Mouse (Mus musculus) midbrain, embryonic 16.5 days (tissue): Measurements from ENCODE around the gene Mapkap1. TPM values are rescaled to one million over a fixed set of nuclear protein-coding genes. Genes with fewer than 3 reads are reported as not detected.
A peak's percentile ranks its signal among the peaks of the same experiment; 100 is the strongest.

Experiments used
- ATAC-seq: fragments of 200-750 bp; cut with Nextera tagmentation; 2 replicates; pipeline ENCODE4 v1.8.0; 2017; ENCODE audit warnings: moderate TSS enrichment
- H3K27ac ChIP-seq: fragments of 300-500 bp; sonication (generic); 2 replicates; pipeline ENCODE4 v1.5.1; 2014; ENCODE audit warnings: mild to moderate bottlenecking, low read length, mixed read lengths
- H3K27me3 ChIP-seq: fragments of 300-500 bp; sonication (generic); 2 replicates; pipeline ENCODE4 v1.6.1; 2014; ENCODE audit warnings: low read depth, low read length, mixed read lengths; ENCODE audit not compliant: control insufficient read depth, insufficient read depth
- H3K36me3 ChIP-seq: fragments of 300-500 bp; sonication (generic); 2 replicates; pipeline ENCODE4 v1.6.1; 2014; ENCODE audit warnings: mild to moderate bottlenecking, low read length, moderate library complexity, mixed read lengths; ENCODE audit not compliant: control insufficient read depth, insufficient read depth
- H3K4me1 ChIP-seq: fragments of 300-500 bp; sonication (generic); 2 replicates; pipeline ENCODE4 v1.6.1; 2014; ENCODE audit warnings: mild to moderate bottlenecking, low read length, mixed read lengths; ENCODE audit not compliant: control insufficient read depth, insufficient read depth
- H3K4me2 ChIP-seq: fragments of 300-500 bp; sonication (generic); 2 replicates; pipeline ENCODE4 v1.6.1; 2014; ENCODE audit warnings: mild to moderate bottlenecking, low read length, mixed read lengths
- H3K4me3 ChIP-seq: fragments of 300-500 bp; sonication (generic); 2 replicates; pipeline ENCODE4 v1.5.1; 2014; ENCODE audit warnings: low read depth, mild to moderate bottlenecking, low read length, moderate library complexity, mixed read lengths
- H3K9ac ChIP-seq: fragments of 300-500 bp; sonication (generic); 2 replicates; pipeline ENCODE4 v1.6.1; 2014; ENCODE audit warnings: low read depth, low read length, mixed read lengths
- H3K9me3 ChIP-seq: fragments of 300-500 bp; sonication (generic); replicated peaks from 2 replicates; pipeline ENCODE4 v1.6.1; 2014; ENCODE audit warnings: mild to moderate bottlenecking, low read length, mixed read lengths; ENCODE audit not compliant: control insufficient read depth, poor library complexity, severe bottlenecking
- WGBS: fragments of 180-500 bp; shearing (Covaris S2); extraction: QIAGEN DNeasy Blood & Tissue Kit; methylation state at CpG from one replicate; pipeline ENCODE4 v1.1.7; 2014; 5-methylcytosine and 5-hydroxymethylcytosine counted together
- polyA plus RNA-seq: library from polyadenylated mRNA; unstranded; fragments of >200 nt; fragmentation: Nextera tagmentation; extraction: Ambion mirVana; gene quantifications from 2 replicates; pipeline ENCODE4 v1.2.1, GENCODE M21; 2015

Gene Mapkap1
- polyA plus RNA-seq, 1 experiment from 2014 or later, result 89.1 TPM

GRCm38 (mm10) chr2:34635249-34636165 lies 228.9 kb downstream of the Mapkap1 start:
- H3K4me3 ChIP-seq, result no peak overlapping the region
- no peak overlapping the region for H3K27ac ChIP-seq
- no peaks in the 10 kb centered on the region for H3K27me3 ChIP-seq
- no peaks in the 10 kb centered on the region for H3K36me3 ChIP-seq
- ATAC-seq, result no peak
- WGBS, result 62% methylated on average over 14 of the region's 14 CpGs
- no peak overlapping the region for H3K9ac ChIP-seq
- 0 out of 2 replicates have a peak, but pooled peaks cover 3% of the 10 kb centered on the region for H3K4me1 ChIP-seq
- H3K9me3 ChIP-seq, result no peaks in the 10 kb centered on the region
- no peak overlapping the region for H3K4me2 ChIP-seq

GRCm38 (mm10) chr2:34638955-34639650 lies 232.5 kb downstream of the Mapkap1 start:
- Histone ChIP-seq H3K4me3 (peak overlapping the region; percentile 44), H3K4me2 (peak overlapping the region; percentile 97), H3K4me1 (0 out of 2 replicates have a peak, but pooled peaks cover 3% of the 10 kb centered on the region), H3K9me3 (no peaks in the 10 kb centered on the region), H3K9ac (peak overlapping the region; percentile 81), H3K27me3 (no peaks in the 10 kb centered on the region), H3K27ac (no peak overlapping the region; the same call in 1 of the 2 replicates), H3K36me3 (no peaks in the 10 kb centered on the region)
- 13% methylated on average over 35 of the region's 37 CpGs for WGBS
- peak; percentile 79 for ATAC-seq

- ATAC-seq, result peak; percentile 53
- H3K9ac ChIP-seq, result no peak overlapping the region
- no peaks in the 10 kb centered on the region for H3K36me3 ChIP-seq
- no peak overlapping the region for H3K4me2 ChIP-seq
- H3K4me1 ChIP-seq, result 0 out of 2 replicates have a peak, but pooled peaks cover 3% of the 10 kb centered on the region
- H3K27me3 ChIP-seq, result no peaks in the 10 kb centered on the region
- no peak overlapping the region for H3K27ac ChIP-seq
- no peak overlapping the region for H3K4me3 ChIP-seq
- H3K9me3 ChIP-seq, result no peaks in the 10 kb centered on the region
- WGBS, result 62% methylated on average over 5 of the region's 5 CpGs
These were observed 233.2 kb downstream of the Mapkap1 start for GRCm38 (mm10) chr2:34639725-34640124.

- Histone ChIP-seq H3K4me1 (peaks cover 10% of the 10 kb centered on the region), H3K4me2 (no peak overlapping the region), H3K27ac (no peak overlapping the region), H3K36me3 (no peaks in the 10 kb centered on the region), H3K9ac (no peak overlapping the region), H3K9me3 (no peaks in the 10 kb centered on the region), H3K27me3 (peaks cover 2% of the 10 kb centered on the region; the same call in 1 of the 2 replicates), H3K4me3 (no peak overlapping the region)
- no peak for ATAC-seq
- 23% methylated on average over 2 of the region's 2 CpGs for WGBS
These were observed 235.8 kb downstream of the Mapkap1 start for GRCm38 (mm10) chr2:34642351-34642750.

GRCm38 (mm10) chr2:34644571-34645526 lies 238.3 kb downstream of the Mapkap1 start:
- ATAC-seq, result no peak
- H3K4me2 ChIP-seq, result no peak overlapping the region
- H3K27me3 ChIP-seq, result peaks cover 2% of the 10 kb centered on the region; the same call in 1 of the 2 replicates
- peaks cover 7% of the 10 kb centered on the region for H3K4me1 ChIP-seq
- no peaks in the 10 kb centered on the region for H3K36me3 ChIP-seq
- H3K9ac ChIP-seq, result no peak overlapping the region
- no peaks in the 10 kb centered on the region for H3K9me3 ChIP-seq
- no peak overlapping the region for H3K27ac ChIP-seq
- no peak overlapping the region for H3K4me3 ChIP-seq
- whole genome bisulfite sequencing, result 33% methylated on average over 22 of the region's 22 CpGs

- Histone ChIP-seq H3K9ac (peak overlapping the region; percentile 39), H3K27ac (no peak overlapping the region), H3K4me3 (peak overlapping the region; percentile 35), H3K4me1 (peaks cover 7% of the 10 kb centered on the region), H3K4me2 (peak overlapping the region; percentile 64), H3K36me3 (no peaks in the 10 kb centered on the region), H3K27me3 (peaks cover 2% of the 10 kb centered on the region; the same call in 1 of the 2 replicates), H3K9me3 (no peaks in the 10 kb centered on the region)
- ATAC-seq, result peak; percentile 82
- WGBS, result 11% methylated on average over 20 of the region's 21 CpGs
These were observed 239.4 kb downstream of the Mapkap1 start for GRCm38 (mm10) chr2:34645851-34646540.

- peaks cover 2% of the 10 kb centered on the region; the same call in 1 of the 2 replicates for H3K27me3 ChIP-seq
- H3K4me1 ChIP-seq, result peaks cover 7% of the 10 kb centered on the region
- no peak; the same call in 1 of the 2 replicates for ATAC-seq
- no peak overlapping the region for H3K9ac ChIP-seq
- WGBS, result 9% methylated on average over 5 of the region's 5 CpGs
- no peak overlapping the region for H3K27ac ChIP-seq
- H3K9me3 ChIP-seq, result no peaks in the 10 kb centered on the region
- peak overlapping the region; percentile 35 for H3K4me3 ChIP-seq
- H3K4me2 ChIP-seq, result peak overlapping the region; percentile 64
- H3K36me3 ChIP-seq, result no peaks in the 10 kb centered on the region
These were observed 239.9 kb downstream of the Mapkap1 start for GRCm38 (mm10) chr2:34646541-34646865.

GRCm38 (mm10) chr2:34647410-34647809 lies 240.8 kb downstream of the Mapkap1 start:
- H3K9ac ChIP-seq, result no peak overlapping the region
- peaks cover 2% of the 10 kb centered on the region; the same call in 1 of the 2 replicates for H3K27me3 ChIP-seq
- 56% methylated on average over 11 of the region's 11 CpGs for WGBS
- H3K4me1 ChIP-seq, result peaks cover 7% of the 10 kb centered on the region
- no peak for ATAC-seq
- no peaks in the 10 kb centered on the region for H3K9me3 ChIP-seq
- H3K36me3 ChIP-seq, result no peaks in the 10 kb centered on the region
- H3K4me3 ChIP-seq, result no peak overlapping the region
- H3K4me2 ChIP-seq, result no peak overlapping the region
- H3K27ac ChIP-seq, result no peak overlapping the region
